Mouse (Mus musculus) ovary, postnatal 14 days (tissue): Measurements from ENCODE around the gene Mug1.
"Not testable (repeated sequence)": the region's sequence is repeated elsewhere in the genome, so short reads cannot be mapped to it uniquely, and the experiment has no call there.

Experiments
- DNase-seq: peaks from one replicate; pipeline ENCODE4 v3.0.0; 2022; ENCODE audit warnings: low spot score

The Mug1 gene

DNA sequence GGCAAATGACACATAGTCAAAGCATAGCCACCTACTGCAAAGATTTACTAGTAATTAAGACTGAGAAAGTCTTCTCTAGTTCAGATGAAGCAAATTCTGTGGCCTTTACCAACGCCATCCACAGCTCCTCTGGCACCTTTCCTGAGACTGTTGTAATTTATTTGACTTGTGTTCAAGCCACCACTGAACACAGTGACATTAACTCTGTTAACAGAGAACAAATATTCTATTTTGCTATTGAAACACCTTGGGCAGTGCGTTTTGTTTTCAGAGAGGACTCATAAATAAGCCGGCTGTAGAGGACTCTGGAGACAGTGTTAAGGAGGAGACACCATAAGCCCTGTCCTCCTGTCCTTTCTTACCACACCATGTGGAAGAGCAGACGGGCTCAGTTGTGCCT is at the start of gene Mug1:
Mug1 (plus strand) TSS at position 271 of the 400 bp plus-strand sequence.
- DNase-seq: not testable (repeated sequence)

DNA sequence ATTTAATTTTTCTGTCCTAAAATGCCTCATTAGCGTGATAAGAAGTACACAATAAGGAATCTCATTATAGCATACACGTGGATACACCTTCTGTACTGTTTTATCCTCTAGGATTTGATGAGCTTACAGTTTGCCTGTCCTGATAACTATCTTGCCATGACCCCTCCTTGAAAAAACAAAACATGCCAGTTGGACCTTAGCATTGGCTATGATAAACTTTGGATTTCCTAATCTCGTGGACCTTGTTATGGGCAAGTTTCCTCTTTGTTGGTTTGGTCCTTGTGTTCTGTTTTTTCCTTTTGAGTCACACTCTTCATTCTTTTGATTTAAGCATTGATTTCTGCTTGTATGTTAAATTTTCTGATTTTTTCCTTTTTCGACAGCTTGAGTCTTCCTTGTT is 10.3 kb upstream of the Mug1 start:
- DNase-seq: no peak

DNA sequence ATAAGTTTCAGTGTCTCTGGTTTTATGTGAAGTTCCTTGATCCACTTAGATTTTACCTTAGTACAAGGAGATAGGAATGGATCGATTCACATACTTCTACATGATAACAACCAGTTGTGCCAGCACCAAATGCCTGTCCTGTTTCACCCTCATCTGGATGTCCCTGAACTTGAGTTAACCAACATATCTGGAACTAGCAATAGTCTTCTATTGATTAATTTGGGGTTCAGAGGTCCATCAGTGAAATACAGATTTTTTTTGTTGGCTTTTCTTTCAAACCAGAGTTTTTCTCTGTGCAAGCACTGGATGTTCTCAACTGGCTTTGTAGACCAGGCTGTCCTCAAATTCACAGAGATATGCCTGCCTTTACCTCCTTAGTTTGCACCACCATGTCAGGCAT is 2.0 kb upstream of the Mug1 start:
- DNase-seq: no peak

- DNase-seq: no peak
Measured at GRCm38 (mm10) chr6:121848378-121848777, 10.0 kb downstream of the Mug1 start.
